Mouse (Mus musculus) cortical plate, adult 2 months (tissue): Measurements from ENCODE around the gene Acot7. TPM values are rescaled to one million over a fixed set of nuclear protein-coding genes. Genes with fewer than 3 reads are reported as not detected.

Source experiments
- H3K27ac ChIP-seq: fragments of 200-500 bp; 2 replicates; pipeline ENCODE4 v1.5.1; 2012; ENCODE audit warnings: low read length, control low read depth, inconsistent platforms; ENCODE audit not compliant: insufficient read depth
- H3K4me1 ChIP-seq: fragments of 200-500 bp; 2 replicates; pipeline ENCODE4 v1.6.1; 2011; ENCODE audit warnings: low read length; ENCODE audit not compliant: control insufficient read depth, insufficient read depth
- H3K4me3 ChIP-seq: fragments of 200-500 bp; 2 replicates; pipeline ENCODE4 v1.5.1; 2011; ENCODE audit warnings: mild to moderate bottlenecking, low read length, control low read depth; ENCODE audit not compliant: insufficient read depth
- CTCF ChIP-seq: fragments of 200-500 bp; IDR thresholded peaks from 2 replicates; pipeline ENCODE4 v1.5.1; 2011; ENCODE audit warnings: mild to moderate bottlenecking, control low read depth, low read length; ENCODE audit not compliant: insufficient read depth; ENCODE audit errors: extremely low read depth
- POLR2A ChIP-seq: fragments of 200-500 bp; IDR thresholded peaks from 2 replicates; pipeline ENCODE4 v1.6.1; 2011; ENCODE audit warnings: mild to moderate bottlenecking, low read length, control low read depth; ENCODE audit not compliant: insufficient read depth; ENCODE audit errors: extremely low read depth
- polyA plus RNA-seq: library from polyadenylated mRNA; depleted of rRNA; stranded (reverse); fragments of >200 nt; gene quantifications from 2 replicates; pipeline ENCODE4 v1.2.3, GENCODE M21; 2012

Gene Acot7
- polyA plus RNA-seq, 1 experiment, result 333 TPM

- no peak for TF ChIP-seq POLR2A
- no peak for TF ChIP-seq CTCF
- Histone ChIP-seq H3K4me3 (no peak overlapping the region), H3K27ac (no peak overlapping the region), H3K4me1 (no peaks in the 10 kb centered on the region)
These were observed 15.2 kb upstream of the Acot7 start for GRCm38 (mm10) chr4:152162748-152163147.

- no peaks in the 10 kb centered on the region for H3K4me1 ChIP-seq
- H3K27ac ChIP-seq, result no peak overlapping the region
- no peak overlapping the region for H3K4me3 ChIP-seq
- TF ChIP-seq CTCF (peak; percentile 55), POLR2A (no peak)
These were observed 12.7 kb upstream of the Acot7 start for GRCm38 (mm10) chr4:152165036-152165931.

GRCm38 (mm10) chr4:152168052-152168451 is 9.9 kb upstream of the Acot7 start:
- no peak overlapping the region for H3K4me3 ChIP-seq
- no peak for TF ChIP-seq CTCF
- TF ChIP-seq POLR2A, result no peak
- no peaks in the 10 kb centered on the region for H3K4me1 ChIP-seq
- H3K27ac ChIP-seq, result no peak overlapping the region

- Histone ChIP-seq H3K4me1 (no peaks in the 10 kb centered on the region), H3K4me3 (no peak overlapping the region), H3K27ac (no peak overlapping the region)
- no peak for TF ChIP-seq POLR2A
- no peak for TF ChIP-seq CTCF
These were observed 8.8 kb upstream of the Acot7 start for GRCm38 (mm10) chr4:152169103-152169502.

GRCm38 (mm10) chr4:152170286-152170685 is 7.6 kb upstream of the Acot7 start:
- Histone ChIP-seq H3K27ac (no peak overlapping the region), H3K4me3 (no peak overlapping the region), H3K4me1 (no peaks in the 10 kb centered on the region)
- no peak for TF ChIP-seq CTCF
- TF ChIP-seq POLR2A, result no peak

GRCm38 (mm10) chr4:152171543-152171942 is 6.4 kb upstream of the Acot7 start:
- Histone ChIP-seq H3K4me3 (no peak overlapping the region), H3K4me1 (no peaks in the 10 kb centered on the region), H3K27ac (no peak overlapping the region)
- no peak for TF ChIP-seq POLR2A
- TF ChIP-seq CTCF, result no peak

- H3K27ac ChIP-seq, result no peak overlapping the region
- no peak overlapping the region for H3K4me3 ChIP-seq
- TF ChIP-seq CTCF, result peak; percentile 99
- TF ChIP-seq POLR2A, result no peak
- H3K4me1 ChIP-seq, result no peaks in the 10 kb centered on the region
These were observed 4.9 kb upstream of the Acot7 start for GRCm38 (mm10) chr4:152173041-152173440.

- Histone ChIP-seq H3K27ac (no peak overlapping the region), H3K4me1 (no peaks in the 10 kb centered on the region), H3K4me3 (no peak overlapping the region)
- TF ChIP-seq CTCF (no peak), POLR2A (no peak)
These were observed 4.0 kb upstream of the Acot7 start for GRCm38 (mm10) chr4:152173956-152174355.

- H3K4me3 ChIP-seq, result no peak overlapping the region
- H3K4me1 ChIP-seq, result peaks cover 4% of the 10 kb centered on the region; the same call in 1 of the 2 replicates
- TF ChIP-seq POLR2A, result no peak
- TF ChIP-seq CTCF, result no peak
- no peak overlapping the region for H3K27ac ChIP-seq
These were observed 1.3 kb upstream of the Acot7 start for GRCm38 (mm10) chr4:152176638-152177037.

- Histone ChIP-seq H3K4me1 (peaks cover 4% of the 10 kb centered on the region; the same call in 1 of the 2 replicates), H3K4me3 (peak overlapping the region; percentile 80), H3K27ac (peak overlapping the region; percentile 85)
- TF ChIP-seq CTCF (no peak), POLR2A (no peak)
These were observed 779 bp upstream of the Acot7 start for GRCm38 (mm10) chr4:152177174-152177536.
